In genomic region chr14:74945266-74946215, GRCm38 (mm10) we compare ENCODE assay signal across 8 mouse cellular contexts. TPM values are rescaled to one million over a fixed set of nuclear protein-coding genes. Genes with fewer than 3 reads are reported as not detected.
DNase-seq lines count a peak whose midpoint lies in the region; ATAC-seq and TF ChIP-seq lines count a peak whose summit lies in the region.

No protein-coding gene starts in this region.

- intact Hi-C loops in left cerebral cortex, postnatal 4 days (cut with DNase I), result loop anchor here (2.0 kb wide), 1 partner anchor 181 kb away; no protein-coding TSS in a partner anchor

- H3K9me3 ChIP-seq in embryonic facial prominence, embryonic 15.5 days (replicated peaks), result no peaks in the 10 kb centered on the region
- no peaks in the 10 kb centered on the region for H3K9me3 ChIP-seq in limb, embryonic 12.5 days
- H3K9me3 ChIP-seq in stomach, embryonic 14.5 days (ENCODE audit: control insufficient read depth, low read depth, low read length), result no peaks in the 10 kb centered on the region

- TF ChIP-seq CTCF in liver, adult 2 months (IDR thresholded peaks at IDR 0.05; ENCODE audit: low read depth, low read length), result no peak

- H3K4me3 ChIP-seq in liver, adult 2 months (ENCODE audit: insufficient read depth, low read depth, low read length), result 0 out of 2 replicates have a peak overlapping the region, but pooled peaks have one; percentile 20
- H3K4me3 ChIP-seq in embryonic facial prominence, embryonic 15.5 days (replicated peaks), result peak overlapping the region; percentile 96
- peak overlapping the region; percentile 82 for H3K4me3 ChIP-seq in limb, embryonic 12.5 days (replicated peaks)
- H3K4me3 ChIP-seq in stomach, embryonic 14.5 days (ENCODE audit: low read depth, low read length), result peak overlapping the region; percentile 90

- H3K4me1 ChIP-seq in liver, adult 2 months (ENCODE audit: control insufficient read depth, insufficient read depth, low read length), result peaks cover 20% of the 10 kb centered on the region; the same call in 1 of the 2 replicates
- peaks cover 36% of the 10 kb centered on the region for H3K4me1 ChIP-seq in embryonic facial prominence, embryonic 15.5 days
- H3K4me1 ChIP-seq in limb, embryonic 12.5 days (replicated peaks), result peaks cover 29% of the 10 kb centered on the region
- peaks cover 14% of the 10 kb centered on the region; the same call in 1 of the 2 replicates for H3K4me1 ChIP-seq in stomach, embryonic 14.5 days (ENCODE audit: control insufficient read depth, insufficient read depth, low read length)

- DNase-seq in liver, adult 2 months (ENCODE audit: extremely low read depth, low read depth, low spot score), result no peak
- DNase-seq in liver, result no peak
- DNase-seq in left cerebral cortex, postnatal 4 days, result no peak
- no peak for DNase-seq in left cerebral cortex, adult 11 months (ENCODE audit: low spot score)

- H3K27ac ChIP-seq in liver, adult 2 months (replicated peaks; ENCODE audit: insufficient read depth, low read depth, low read length), result peak overlapping the region; percentile 87; the same call in 1 of the 2 replicates
- H3K27ac ChIP-seq in embryonic facial prominence, embryonic 15.5 days (replicated peaks), result peak overlapping the region; percentile 96
- H3K27ac ChIP-seq in limb, embryonic 12.5 days, result peak overlapping the region; percentile 92; the same call in 1 of the 2 replicates
- H3K27ac ChIP-seq in stomach, embryonic 14.5 days (ENCODE audit: low read length), result peak overlapping the region; percentile 91

- no peak for ATAC-seq in embryonic facial prominence, embryonic 15.5 days (ENCODE audit: insufficient number of reproducible peaks, low FRiP score, low TSS enrichment, low read depth)
- no peak for ATAC-seq in limb, embryonic 12.5 days (ENCODE audit: insufficient number of reproducible peaks, insufficient read depth, low FRiP score, low TSS enrichment, low read depth)
- no peak for ATAC-seq in stomach, embryonic 14.5 days (ENCODE audit: insufficient number of reproducible peaks, insufficient read depth, low FRiP score, low read depth)
- ATAC-seq in erythroid progenitor cell, adult 5-6 weeks (replicated peaks; ENCODE audit: low FRiP score, poor library complexity, severe bottlenecking), result no peak

- no peaks in the 10 kb centered on the region for H3K36me3 ChIP-seq in liver, adult 2 months (ENCODE audit: control insufficient read depth, insufficient read depth, low read length)
- 0 out of 2 replicates have a peak, but pooled peaks cover 5% of the 10 kb centered on the region for H3K36me3 ChIP-seq in embryonic facial prominence, embryonic 15.5 days
- 0 out of 2 replicates have a peak, but pooled peaks cover 2% of the 10 kb centered on the region for H3K36me3 ChIP-seq in limb, embryonic 12.5 days
- H3K36me3 ChIP-seq in stomach, embryonic 14.5 days (ENCODE audit: control insufficient read depth, insufficient read depth, low read length), result no peaks in the 10 kb centered on the region

- H3K27me3 ChIP-seq in liver, adult 2 months (ENCODE audit: control insufficient read depth, insufficient read depth, low read length), result no peaks in the 10 kb centered on the region
- no peaks in the 10 kb centered on the region for H3K27me3 ChIP-seq in embryonic facial prominence, embryonic 15.5 days
- H3K27me3 ChIP-seq in limb, embryonic 12.5 days, result no peaks in the 10 kb centered on the region
- no peaks in the 10 kb centered on the region for H3K27me3 ChIP-seq in stomach, embryonic 14.5 days (ENCODE audit: control insufficient read depth, insufficient read depth, low read length)

- peaks cover 34% of the 10 kb centered on the region for H3K79me2 ChIP-seq in liver, adult 2 months (ENCODE audit: control insufficient read depth, insufficient read depth, low read length)

- H3K4me2 ChIP-seq in embryonic facial prominence, embryonic 15.5 days (replicated peaks), result peak overlapping the region; percentile 74
- peak overlapping the region; percentile 80 for H3K4me2 ChIP-seq in limb, embryonic 12.5 days
- H3K4me2 ChIP-seq in stomach, embryonic 14.5 days (replicated peaks; ENCODE audit: low read depth, low read length), result peak overlapping the region; percentile 72

- 75% methylated on average over 11 of the region's 11 CpGs for WGBS in liver, adult 2 months
- WGBS in embryonic facial prominence, embryonic 15.5 days, result 58% methylated on average over 11 of the region's 11 CpGs
- 80% methylated on average over 11 of the region's 11 CpGs for WGBS in limb, embryonic 12.5 days
- 80% methylated on average over 11 of the region's 11 CpGs for WGBS in stomach, embryonic 14.5 days

- TF ChIP-seq POLR2A in liver, adult 2 months (IDR thresholded peaks at IDR 0.05; ENCODE audit: extremely low read depth, insufficient read depth, low read length), result no peak

- H3K9ac ChIP-seq in liver, adult 2 months (ENCODE audit: low read depth, low read length), result no peak overlapping the region
- H3K9ac ChIP-seq in embryonic facial prominence, embryonic 15.5 days, result peak overlapping the region; percentile 78
- no peak overlapping the region for H3K9ac ChIP-seq in limb, embryonic 12.5 days (replicated peaks)
- no peak overlapping the region; the same call in 1 of the 2 replicates for H3K9ac ChIP-seq in stomach, embryonic 14.5 days (replicated peaks; ENCODE audit: low read depth, low read length)

RNA-seq across cellular contexts. Expression of gene Lrch1, which starts 2.1 kb away (rescaled TPM):
- 6.1 and 6.5 TPM in 2 replicates for total RNA-seq in liver, adult 2 months (2014; rRNA removed)
- polyA plus RNA-seq in liver, adult 2 months (2012; rRNA removed), result 1.9 and 2.7 TPM in 2 replicates
- 17.3 and 18.8 TPM in 2 replicates for polyA plus RNA-seq in embryonic facial prominence, embryonic 15.5 days (2015; fragmentation: Nextera tagmentation; extraction: Ambion mirVana)
- 14.8 and 16.0 TPM in 2 replicates for polyA plus RNA-seq in limb, embryonic 12.5 days (2016; fragmentation: Nextera tagmentation; extraction: Ambion mirVana)
- polyA plus RNA-seq in stomach, embryonic 14.5 days (2014; fragmentation: Nextera tagmentation; extraction: Ambion mirVana), result 16.0 and 16.5 TPM in 2 replicates
- total RNA-seq in left cerebral cortex, postnatal 4 days (2021), result 10 to 100 TPM; 40.9 to 43.4 TPM
- 6.5 and 16.3 TPM in 2 replicates for total RNA-seq in erythroid progenitor cell, adult 5-6 weeks (2015; ENCODE audit: low replicate concordance)
- total RNA-seq in erythroid progenitor cell, adult 5-6 weeks (2017; ENCODE audit: low replicate concordance), result 8.3 and 10.5 TPM in 2 replicates

Comparison
In these comparisons a context has a peak if more than half of its experiments do, and no peak if none do; other contexts are left out.
1. H3K4me3 ChIP-seq: peak in every context shown above with its lines; median percentile 96 in embryonic facial prominence, embryonic 15.5 days; 90 in stomach, embryonic 14.5 days; 82 in limb, embryonic 12.5 days; 20 in liver, adult 2 months.